Mouse (Mus musculus) kidney, postnatal 10 days (tissue): Measurements from ENCODE around the gene Lrrn4cl.
A peak's percentile ranks its signal among the peaks of the same experiment; 100 is the strongest.
"Not testable (repeated sequence)": the region's sequence is repeated elsewhere in the genome, so short reads cannot be mapped to it uniquely, and the experiment has no call there.

Experiments
- DNase-seq: peaks from one replicate; pipeline ENCODE4 v3.0.0; 2021; ENCODE audit warnings: mixed read lengths

Lrrn4cl gene

GRCm38 (mm10) chr19:8886916-8887584, 36.5 kb downstream of the Lrrn4cl start:
- DNase-seq, result no peak

GRCm38 (mm10) chr19:8887585-8888463, 37.3 kb downstream of the Lrrn4cl start:
- DNase-seq, result no peak

GRCm38 (mm10) chr19:8888511-8889385, 38.2 kb downstream of the Lrrn4cl start, which contains the start of the genes 1810009A15Rik and Gm49416:
TSS of gene 1810009A15Rik (plus strand) at chr19:8888853.
TSS of gene Gm49416 (plus strand) at chr19:8888926.
- peak; percentile 97 for DNase-seq

- peak; percentile 89 for DNase-seq
Measured at GRCm38 (mm10) chr19:8892829-8893766, 42.5 kb downstream of the Lrrn4cl start, which contains the start of gene Ints5. TSS of gene Ints5 (plus strand) at chr19:8893005.

- DNase-seq, result no peak
Measured at GRCm38 (mm10) chr19:8895397-8895960, 44.9 kb downstream of the Lrrn4cl start.

GRCm38 (mm10) chr19:8896231-8896630, 45.7 kb downstream of the Lrrn4cl start:
- DNase-seq, result not testable (repeated sequence)

GRCm38 (mm10) chr19:8897211-8897864, 46.8 kb downstream of the Lrrn4cl start:
- peak; percentile 74 for DNase-seq

GRCm38 (mm10) chr19:8897865-8898495, 47.4 kb downstream of the Lrrn4cl start, which contains the start of gene Ganab:
TSS of gene Ganab (plus strand) at chr19:8898071.
- peak; percentile 98 for DNase-seq

- no peak for DNase-seq
Measured at GRCm38 (mm10) chr19:8898576-8898975, 48.0 kb downstream of the Lrrn4cl start.

GRCm38 (mm10) chr19:8899079-8899478, 48.5 kb downstream of the Lrrn4cl start:
- DNase-seq, result peak; percentile 59

GRCm38 (mm10) chr19:8903412-8903811, 52.8 kb downstream of the Lrrn4cl start:
- DNase-seq, result no peak
